Mouse (Mus musculus): ENCODE results near the gene Slc45a3.

Slc45a3 gene

DNA sequence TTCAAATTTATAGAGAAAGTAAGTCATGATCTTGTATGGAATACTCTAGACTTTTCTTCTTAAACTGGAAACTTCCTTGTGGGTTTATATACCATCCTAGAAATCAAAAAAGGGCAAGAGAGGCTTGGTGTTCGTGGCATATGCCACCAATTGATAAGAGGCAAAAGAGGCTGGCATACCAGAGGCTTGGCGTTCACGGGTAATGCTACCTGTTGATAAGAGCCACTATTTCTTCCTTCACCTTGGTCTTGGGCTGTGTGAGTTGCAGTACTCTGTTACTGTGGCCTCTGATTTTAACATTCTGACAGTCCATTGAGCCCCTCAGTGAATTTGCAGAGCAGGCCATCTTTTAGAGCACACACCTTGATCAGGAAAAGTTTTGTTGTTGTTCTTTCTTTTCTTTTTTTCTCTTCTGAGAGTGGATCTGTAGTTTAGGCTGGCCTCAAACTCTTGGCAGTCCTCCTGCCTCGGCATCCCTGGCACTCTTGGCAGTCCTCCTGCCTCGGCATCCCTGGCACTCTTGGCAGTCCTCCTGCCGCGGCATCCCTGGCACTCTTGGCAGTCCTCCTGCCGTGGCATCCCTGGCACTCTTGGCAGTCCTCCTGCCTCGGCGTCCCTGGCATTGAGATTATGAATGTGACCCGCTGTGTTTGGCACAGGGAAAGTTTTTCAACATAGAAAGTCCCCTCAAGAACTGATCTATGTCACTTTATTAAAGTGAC lies 64.3 kb downstream of the Slc45a3 start:
- no peak for DNase-seq (ENCODE audit: low spot score)

DNA sequence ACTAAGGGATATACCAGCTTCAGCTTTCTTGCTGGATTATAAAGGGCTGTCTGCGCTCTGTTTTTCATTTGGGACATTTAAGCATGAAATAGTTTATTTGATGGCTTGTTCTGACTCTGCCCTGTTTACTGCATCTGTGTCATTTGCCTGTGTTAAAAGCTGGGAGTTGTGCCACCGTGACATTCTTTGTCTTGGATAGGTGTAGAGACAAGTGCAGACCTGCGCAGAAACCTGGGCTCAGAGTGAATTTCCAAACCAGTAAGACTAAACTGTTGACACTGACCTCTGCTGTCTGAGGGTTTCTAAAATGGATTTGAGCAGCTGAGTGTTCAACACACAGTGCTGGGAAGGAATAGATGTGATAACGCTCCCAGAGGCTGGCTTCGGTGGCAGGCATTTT lies 65.2 kb downstream of the Slc45a3 start:
- no peak for DNase-seq (ENCODE audit: low spot score)

DNA sequence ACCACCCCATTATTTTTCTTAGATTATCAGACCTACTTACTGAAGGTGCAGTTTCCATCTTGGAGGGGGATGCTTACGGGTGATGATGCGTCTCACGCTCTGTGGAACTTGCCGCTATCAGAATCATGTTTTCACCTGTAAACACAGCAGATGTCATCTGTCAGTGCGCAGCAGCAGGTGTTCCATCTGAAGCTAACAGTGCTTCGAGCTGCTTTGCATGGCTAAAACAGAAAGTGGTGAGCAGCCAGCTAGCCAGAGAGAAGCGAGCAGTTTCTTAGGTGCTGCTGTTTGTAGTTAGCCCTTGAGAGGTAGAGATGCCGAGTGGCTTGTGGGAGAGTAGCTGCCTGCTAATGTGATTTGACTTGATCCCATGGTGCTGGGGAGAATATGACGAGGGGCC lies 65.6 kb downstream of the Slc45a3 start:
- no peak for DNase-seq (ENCODE audit: low spot score)

DNA sequence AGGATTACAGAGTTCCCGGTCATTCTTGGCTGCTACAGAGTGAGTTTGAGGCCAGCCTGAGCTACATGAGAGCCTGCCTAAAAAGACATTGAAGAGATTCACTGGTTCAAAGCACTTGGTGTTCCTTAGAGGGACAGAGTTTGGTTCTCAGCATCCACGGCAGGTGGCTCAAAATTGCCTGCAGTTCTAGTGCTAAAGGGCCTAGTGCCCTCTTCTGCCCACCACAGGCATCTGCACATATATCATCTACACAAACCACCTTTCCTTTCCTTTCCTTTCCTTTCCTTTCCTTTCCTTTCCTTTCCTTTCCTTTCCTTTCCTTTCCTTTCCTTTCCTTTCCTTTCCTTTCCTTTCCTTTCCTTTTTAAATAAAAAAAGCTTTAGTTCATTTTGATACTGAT lies 67.8 kb downstream of the Slc45a3 start:
- no peak for DNase-seq (ENCODE audit: low spot score)

DNA sequence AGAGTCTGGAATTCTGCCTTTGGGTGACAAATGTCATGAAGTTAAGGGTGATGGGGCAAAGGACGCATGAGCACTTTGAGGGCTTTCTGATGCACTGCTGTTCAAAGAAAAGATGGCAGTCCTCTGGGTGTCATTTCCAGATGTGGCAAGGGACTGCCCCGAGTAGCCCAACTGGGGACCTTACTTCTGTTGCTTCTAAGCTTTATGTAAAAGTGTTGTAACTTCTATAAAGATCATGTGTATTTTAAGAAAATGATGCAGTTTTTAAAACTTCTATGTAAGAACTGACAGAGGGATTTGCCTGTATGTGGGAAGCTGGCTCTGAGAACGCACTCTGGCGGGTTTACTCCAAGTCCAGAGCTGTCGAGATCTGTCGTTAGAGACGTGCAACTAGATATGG lies 69.4 kb downstream of the Slc45a3 start:
- DNase-seq (ENCODE audit: low spot score): no peak

Data from yolk sac, embryonic 10.5 days (tissue).